Mouse (Mus musculus) right cerebral cortex, postnatal 25 days (tissue): Measurements from ENCODE around the gene Gucy1b2.

Experiments used
- DNase-seq: peaks from one replicate; pipeline ENCODE4 v3.0.0; 2022

Gucy1b2 gene

DNA sequence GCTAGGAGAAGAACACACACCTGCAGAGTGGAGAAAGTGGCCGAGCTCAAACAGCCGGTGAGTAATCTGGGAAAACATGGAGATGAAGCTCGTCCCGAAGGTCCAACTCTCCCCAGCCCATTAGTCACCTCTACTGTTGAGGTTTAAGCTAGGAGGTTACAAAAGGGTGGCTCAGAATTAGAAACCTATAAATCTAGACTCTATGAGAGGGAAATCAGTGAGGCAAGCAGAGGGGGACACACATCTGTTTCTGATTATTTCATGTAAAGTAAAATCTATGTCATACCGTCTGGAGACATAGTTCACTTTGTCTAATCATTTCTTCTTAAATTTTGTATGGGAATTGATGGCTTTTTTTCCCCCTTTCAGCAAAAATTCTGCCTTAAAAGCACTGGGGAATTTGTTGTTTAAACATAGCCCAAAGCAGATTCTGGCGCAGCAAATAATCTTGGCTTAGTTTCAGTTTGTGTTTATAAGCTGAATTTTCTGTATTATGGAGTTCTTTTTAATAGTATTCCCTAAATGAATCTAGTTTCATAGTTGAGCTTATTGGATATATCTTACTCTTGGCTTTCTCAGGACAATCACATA lies 12.2 kb downstream of the Gucy1b2 start:
- no peak for DNase-seq

DNA sequence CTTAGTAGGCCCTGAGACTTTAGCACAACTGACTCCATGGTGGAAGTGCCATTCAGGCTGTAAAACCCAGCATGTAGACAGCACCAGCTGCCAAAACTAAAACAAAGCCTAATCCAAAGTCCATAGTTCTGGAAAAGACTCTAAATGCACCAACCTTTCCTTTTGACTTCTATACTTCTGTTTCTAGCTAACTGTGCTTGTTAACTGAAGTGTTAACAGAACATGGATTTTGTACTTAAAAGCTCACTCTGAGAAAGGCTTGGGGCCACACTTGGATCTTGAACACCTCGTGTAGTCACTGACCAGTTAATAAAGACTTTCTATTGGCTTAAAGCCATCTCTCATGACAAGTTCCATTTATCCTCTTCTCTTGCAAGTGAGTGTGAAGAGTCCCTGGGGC lies 13.1 kb downstream of the Gucy1b2 start:
- DNase-seq = no peak

DNA sequence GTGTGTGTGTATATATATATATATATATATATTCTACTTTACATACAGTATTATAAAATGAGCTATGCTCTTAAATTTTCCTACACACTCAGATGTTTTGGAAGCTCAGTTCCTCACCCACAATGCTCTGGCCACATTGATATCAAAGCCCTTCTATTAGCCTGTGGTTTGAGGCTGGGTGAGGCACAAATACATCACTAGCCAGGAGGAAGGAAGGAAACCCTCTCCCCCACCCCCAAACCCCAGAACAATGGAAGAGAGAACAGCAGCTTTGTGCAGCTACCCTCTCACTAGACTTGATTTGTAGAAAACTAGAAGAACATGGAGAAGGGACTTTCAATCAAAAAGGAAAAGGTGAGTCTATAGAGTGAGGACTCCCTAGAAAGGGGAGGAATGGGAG lies 16.1 kb downstream of the Gucy1b2 start:
- no peak for DNase-seq

DNA sequence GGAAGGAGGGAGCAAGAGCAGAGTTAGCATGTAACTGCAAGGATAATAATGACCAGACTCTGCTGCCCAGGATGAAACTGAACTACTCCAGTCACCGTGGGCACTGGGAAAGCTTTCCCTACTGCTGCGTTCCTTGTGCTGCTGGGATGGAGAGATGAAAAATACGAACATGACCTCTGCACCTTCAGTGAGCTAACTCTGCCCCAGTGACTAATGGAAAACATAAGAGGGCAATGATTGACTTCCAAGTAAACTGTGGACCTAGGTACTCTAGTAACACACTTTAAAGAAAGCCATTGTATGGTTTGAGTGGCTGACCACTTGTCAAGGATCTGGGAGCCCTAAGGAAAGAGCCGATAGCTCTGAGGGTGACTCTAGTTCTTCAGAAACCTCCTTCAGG lies 17.9 kb downstream of the Gucy1b2 start:
- DNase-seq = no peak

DNA sequence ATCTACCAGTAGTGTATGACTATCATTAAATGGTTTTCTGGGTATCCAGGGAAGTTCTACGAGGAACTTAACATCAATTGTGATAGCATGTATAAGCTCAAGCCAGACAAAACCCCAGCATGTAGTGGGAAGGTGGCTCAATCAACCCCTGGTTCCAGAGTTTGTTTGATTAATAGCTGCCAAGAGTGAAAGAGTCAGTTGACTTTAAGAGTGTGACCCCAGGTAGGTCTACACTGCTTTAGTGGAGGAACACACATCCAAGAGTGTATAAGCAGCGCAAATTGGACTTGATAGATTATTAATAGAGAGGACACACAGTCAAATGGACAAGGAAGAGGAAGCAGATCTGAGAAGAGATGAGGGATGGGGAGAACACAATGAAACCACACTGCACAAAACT lies 18.3 kb downstream of the Gucy1b2 start:
- DNase-seq = no peak

DNA sequence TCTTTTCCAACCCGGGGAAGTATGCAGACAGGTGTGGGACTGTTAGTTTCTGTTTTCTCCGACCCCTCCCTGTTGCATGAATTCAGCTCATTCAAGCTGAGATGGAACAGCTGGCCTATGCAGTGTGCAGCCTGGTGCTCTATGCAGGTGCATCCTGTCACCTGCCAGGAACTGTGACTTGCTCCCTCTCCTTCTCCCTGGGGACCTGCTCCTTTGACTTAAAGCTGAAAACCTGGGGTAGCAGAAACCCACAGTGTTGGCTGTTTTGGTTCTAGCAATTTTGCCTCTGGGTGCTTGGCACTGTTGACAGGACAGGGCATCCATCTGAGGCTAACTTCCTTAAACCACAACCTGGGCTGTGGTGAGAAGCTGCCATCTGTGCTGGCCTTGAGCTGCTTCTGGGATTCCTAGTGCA lies 30.8 kb downstream of the Gucy1b2 start:
- no peak for DNase-seq

DNA sequence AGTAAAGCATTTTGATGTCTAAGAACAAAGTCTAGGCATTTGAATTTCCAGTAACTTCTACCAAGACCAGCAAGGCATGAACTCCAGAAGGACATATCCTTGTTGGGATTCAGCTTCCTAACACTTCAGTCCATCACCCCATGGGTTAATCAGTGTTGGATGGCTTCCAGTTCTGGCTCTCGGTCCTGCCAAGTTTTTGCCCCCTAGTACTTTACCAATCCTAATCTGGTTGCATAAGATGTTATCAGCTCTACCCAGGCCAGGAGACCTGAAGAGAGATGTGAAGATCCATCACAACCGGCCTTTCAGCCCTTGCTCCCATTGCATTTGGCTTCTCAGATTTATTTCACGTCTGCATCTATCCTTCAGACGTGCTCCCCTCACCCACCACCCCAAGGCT lies 33.8 kb downstream of the Gucy1b2 start:
- no peak for DNase-seq

DNA sequence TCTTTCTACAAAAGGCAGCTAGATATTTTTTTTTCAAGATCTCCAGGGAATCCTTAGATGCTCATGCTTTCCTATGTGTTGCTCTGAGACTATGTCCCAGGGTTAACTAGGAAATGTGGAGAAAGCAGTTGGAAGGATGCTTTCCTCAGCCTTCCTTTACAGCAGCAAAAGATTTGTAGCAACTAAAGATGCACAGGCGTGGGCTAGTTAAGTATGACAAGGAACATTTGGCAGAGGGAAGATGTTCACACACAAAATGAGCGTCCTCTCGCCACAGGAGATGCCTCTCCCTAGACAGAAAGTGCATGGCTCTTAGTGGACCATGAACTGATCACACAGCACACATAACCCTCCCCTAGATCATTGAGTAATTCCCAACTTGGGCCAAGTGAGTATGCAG lies 38.6 kb downstream of the Gucy1b2 start:
- DNase-seq = no peak

DNA sequence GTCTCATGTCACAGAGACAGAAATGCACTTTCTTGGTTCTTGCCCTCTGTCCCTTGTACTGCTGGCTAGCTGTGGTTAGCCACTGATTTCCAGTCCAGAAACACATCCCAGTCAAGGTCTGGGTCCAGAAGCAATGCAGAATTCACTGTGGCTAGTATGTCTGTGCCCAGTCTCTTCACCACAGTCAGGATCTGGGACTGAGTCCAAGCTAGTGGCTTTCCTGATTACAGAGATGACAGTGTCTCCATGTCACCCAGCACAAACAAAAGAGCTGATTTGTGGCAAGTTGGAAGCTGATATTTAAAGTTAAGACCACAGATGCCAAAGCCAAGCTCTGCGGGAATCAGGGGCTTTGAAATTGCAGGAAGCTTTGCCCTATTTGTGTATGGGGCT lies 39.4 kb downstream of the Gucy1b2 start:
- no peak for DNase-seq

DNA sequence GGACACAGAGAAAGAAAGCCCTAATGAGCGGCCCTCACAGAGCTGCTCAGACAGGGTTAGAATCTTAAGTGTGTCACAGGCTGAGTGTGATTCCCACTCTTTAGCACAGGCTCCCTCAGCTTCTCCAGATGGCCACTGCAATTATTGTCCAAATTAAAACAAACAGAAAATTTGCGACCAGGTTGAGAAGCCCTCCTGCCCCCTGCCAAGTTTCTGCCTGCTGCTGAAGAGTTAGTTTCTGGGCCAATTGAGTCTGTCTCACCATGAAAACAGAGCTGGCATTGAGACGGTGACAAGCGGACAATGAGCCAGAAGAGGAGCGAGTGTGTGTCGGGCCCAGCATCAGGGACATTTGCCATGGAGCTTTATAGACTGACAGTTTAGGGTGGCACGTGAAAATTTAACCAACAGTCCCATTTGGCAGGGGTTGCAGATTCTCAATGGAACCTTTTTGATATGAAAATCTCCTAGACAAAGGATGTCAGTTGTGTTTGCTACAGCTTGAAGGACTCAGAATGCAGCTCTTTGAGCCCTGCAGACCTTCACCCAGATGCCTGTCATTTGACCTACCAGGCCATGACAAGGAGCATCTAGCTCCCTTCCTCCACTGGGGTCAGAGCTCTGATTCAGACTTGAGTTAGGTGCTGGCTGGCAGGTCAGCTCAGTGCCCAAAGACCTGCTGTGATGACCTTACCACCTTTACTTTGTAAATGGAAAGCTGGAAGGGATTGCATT lies 39.9 kb downstream of the Gucy1b2 start:
- no peak for DNase-seq

DNA sequence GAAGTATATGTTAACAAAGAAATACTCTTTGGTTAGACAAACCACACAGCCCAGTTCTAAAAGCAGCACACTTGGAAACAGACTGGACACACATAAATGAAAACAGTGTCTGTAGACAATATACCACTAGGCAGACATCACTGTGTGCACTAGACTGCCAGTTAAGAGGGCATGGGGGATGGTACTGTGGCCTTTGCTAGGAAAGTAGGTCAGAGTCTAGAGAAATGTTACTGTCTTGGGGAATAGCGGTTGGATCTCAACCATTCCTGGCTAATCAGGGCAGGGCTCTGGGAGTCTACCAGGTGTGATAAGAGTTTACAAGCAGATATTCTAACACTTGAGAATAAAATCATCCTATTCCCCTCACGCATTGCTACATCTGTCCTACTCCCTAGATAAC lies 60.7 kb downstream of the Gucy1b2 start:
- no peak for DNase-seq

DNA sequence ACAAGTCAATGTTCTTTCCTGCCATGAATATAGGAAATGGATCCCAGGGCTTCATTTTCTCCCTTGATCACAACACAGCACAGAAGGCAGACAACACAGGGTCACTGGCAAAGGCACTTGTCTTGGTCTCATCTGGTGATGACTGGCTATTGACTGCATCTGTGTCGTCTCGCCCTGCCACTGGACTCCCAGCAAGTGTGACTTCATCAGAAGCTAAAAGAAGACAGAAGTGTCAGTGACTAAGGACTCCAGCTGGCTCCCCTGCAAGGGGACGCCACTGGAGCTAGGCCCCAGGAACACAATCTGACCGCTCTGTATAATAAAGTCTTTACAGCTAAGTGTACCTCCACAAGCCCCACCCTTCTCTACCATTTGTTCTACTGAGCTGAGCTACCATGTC lies 63.3 kb downstream of the Gucy1b2 start:
- no peak for DNase-seq

DNA sequence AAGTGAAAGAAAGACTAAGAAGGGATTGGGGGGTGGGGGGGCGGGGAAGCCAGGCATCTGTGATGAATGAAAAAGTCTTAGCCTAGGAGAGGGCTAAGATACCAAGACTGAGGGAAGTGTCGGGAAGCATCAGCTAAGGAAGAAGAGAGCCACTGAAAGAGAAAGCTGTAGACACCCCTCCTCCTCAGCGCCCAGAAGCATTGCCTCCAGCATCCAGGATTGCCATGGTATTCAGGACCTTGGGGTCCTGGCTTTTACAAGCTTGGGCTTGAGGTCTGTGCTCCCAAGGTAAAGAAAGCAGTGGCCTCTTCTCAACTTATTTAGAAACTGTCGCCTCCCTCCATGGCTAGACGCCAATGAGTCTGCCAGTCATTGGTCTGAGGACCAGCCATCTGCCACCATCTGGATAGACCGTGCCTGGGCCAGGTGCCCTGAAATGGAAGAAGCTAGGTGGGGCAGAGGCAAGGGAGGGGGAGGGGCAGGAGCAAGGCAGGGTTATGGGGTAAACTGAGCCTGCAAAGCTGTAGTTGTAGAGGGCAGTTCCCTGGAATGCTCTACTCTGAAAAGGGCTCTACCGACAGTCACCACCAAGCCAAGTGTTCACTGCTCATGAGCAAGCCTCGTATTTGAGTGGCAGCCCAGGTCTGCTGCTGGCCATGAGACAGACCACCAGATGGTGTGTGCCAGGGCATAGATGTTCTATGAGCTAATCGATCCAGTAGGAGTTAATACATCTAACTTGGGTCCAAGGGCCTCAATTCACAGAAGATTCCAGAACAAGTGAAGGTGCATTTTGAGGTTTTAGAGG lies 66.2 kb downstream of the Gucy1b2 start:
- no peak for DNase-seq

DNA sequence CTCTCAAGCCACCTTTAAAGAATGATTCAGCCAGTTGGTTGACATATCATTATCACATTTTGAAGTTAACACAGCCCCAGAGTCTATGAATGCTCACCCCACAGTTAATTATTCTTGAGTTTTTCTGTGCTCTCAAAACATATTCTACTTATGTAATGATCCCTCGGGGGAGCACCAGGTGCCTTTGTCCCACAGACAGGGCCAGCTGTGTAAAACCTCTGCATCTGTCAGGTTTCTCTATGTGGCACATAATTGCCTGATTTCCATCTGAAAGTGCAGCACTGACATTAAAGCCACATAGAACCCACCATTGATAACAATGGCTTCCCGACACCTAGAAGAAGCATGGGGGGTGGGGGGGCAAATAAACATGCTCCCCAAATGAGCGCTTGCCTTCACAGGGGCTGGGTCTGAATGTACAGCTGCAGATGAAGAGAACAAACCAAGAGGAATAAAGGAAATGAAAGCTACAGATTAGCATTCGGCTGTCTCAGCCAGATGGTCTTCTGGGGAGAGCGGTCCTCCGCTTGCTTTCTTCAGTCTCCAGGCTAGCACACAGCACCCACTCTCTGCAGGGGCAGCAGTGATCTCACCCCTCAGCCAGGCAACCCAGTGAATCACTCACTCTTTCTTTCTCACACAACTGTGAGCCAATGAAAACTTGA lies 66.9 kb downstream of the Gucy1b2 start:
- DNase-seq = peak; percentile 64

DNA sequence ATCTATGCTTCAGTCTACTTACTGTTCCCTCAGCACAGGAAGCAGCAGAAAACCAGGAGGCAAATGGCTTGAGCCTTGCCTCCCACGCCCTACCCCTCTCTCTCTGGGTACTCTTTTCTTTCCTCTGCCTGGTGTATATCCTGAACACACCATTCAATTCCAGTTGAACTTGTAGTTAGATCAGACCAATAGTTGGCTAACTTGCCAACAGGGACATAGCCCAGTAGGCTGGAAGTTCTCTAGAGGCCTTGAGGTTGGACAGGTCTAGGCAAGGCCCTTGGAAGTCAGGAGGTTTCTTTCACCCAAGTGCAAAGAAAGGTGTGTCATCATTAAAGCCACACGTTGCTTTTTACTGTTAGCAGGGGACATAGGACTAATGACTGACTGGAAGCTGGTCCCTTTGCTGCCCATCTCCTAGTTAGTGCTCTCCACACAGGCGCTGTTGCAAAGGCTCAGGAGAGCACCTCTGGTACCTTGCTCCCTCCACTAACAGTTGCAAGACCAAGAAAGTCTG lies 72.2 kb downstream of the Gucy1b2 start:
- DNase-seq = no peak

DNA sequence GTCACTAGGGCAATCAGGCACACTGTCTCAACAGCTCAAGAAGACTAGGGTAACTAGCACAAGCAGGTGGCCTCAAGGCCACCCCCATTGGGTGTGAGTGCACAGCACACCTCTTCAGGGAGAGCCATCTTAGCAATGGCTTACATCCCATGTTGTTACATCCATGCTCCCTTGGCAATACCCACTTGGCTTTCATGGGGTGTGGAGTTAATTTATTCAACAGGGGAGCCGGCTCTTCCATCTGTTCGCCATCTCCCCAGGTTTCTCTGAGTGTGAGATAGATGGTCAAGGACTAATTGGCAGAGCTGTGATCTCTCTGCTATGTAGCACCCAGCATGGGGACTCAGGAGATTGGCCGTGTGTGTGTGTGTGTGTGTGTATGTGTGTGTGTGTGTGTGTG lies 73.0 kb downstream of the Gucy1b2 start:
- no peak for DNase-seq

DNA sequence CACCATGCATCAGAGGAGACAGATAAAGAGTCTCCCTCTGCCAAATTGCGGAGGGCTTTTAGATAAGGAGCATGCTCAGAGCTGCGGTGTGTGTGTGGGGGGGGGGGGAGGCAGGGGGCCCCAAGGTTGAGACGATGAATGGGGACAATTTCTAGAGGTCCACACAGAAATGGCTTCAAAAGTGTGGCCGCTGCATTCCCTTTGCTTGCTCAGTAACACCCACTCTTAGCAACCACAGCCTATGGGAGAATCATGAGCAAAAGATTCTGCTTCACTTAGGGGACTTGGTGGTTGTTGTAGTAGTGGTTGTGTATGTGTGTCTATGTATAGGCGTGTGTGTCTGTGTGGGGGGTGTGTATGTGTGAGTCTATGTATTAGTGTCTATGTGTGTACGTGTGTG lies 75.5 kb downstream of the Gucy1b2 start:
- DNase-seq = no peak

DNA sequence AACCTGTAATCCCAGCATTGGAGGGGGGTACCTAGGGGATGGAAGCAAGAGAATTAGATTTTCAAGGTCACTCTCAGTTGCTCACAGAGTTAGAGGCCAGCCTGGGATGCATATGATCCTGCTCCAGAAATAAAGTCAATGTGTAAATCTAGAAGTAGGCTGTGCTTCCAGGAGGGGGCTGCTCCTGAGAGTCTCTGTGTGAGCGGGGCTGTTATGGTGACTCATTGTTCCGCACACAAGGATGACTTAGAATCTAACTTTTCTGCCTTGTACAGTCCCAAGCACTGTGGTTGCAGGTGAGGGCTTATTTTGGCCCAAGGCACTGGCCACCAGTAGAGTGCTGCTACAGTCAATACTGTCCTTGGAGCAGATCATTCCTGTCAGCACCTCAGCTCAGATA lies 76.7 kb downstream of the Gucy1b2 start:
- DNase-seq = no peak

DNA sequence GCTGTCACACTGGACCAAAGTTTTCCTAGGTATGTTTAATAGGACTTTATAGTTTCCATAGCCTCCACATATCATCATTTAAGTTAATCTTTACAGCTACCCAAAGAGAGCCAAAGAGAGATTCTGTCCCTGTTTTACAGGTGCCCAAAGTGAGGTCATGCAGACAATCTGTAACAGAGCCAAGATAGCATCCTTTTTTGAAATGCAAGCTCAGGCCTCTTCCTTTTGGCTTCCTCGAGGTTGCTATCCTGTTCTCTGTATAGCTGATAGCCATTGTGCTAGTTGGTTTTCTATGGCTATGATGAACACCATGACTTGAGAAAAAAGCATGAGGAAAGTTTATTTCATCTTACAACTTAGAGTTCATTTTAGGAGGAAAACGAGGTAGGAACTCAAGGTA lies 80.0 kb downstream of the Gucy1b2 start:
- DNase-seq = no peak

DNA sequence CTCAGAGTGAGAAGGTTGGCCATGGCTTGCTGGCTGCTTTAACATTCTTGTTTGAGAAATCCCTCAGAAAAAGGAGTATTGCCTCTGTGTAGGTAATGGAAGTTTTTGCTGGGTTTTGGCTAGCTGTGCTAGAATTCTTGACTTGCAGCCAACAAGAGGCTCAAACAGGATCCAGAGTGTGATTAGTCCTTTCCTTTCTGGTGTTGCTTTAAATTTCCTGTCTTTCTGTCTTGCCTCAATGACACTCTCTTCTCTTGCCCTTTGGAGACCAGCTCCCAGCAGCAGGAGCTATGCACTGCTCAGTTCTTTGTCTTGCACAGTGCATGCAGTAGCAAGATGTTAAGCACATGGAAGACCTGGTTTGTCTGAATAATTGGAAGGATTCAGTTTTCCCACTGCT lies 80.4 kb downstream of the Gucy1b2 start:
- no peak for DNase-seq

DNA sequence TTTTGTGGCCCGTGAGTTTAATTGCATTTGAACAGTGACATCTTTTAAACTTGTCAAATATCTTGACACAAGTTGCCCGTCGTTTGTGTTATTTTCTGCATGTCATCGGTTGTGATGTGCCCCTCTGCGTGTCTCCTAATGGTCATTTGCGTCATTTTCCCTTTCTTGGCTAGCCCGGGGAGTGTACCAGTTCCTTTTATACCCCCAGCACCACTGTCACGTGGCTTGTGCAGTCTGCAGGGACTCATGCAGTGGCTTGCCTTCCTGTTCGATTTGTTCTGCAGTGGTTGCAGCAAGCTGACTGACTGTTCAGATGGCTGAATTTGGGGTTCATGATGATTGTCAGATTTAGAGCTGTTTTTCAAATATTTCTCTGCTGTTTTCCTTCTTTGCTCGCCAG lies 82.1 kb downstream of the Gucy1b2 start:
- DNase-seq = no peak

DNA sequence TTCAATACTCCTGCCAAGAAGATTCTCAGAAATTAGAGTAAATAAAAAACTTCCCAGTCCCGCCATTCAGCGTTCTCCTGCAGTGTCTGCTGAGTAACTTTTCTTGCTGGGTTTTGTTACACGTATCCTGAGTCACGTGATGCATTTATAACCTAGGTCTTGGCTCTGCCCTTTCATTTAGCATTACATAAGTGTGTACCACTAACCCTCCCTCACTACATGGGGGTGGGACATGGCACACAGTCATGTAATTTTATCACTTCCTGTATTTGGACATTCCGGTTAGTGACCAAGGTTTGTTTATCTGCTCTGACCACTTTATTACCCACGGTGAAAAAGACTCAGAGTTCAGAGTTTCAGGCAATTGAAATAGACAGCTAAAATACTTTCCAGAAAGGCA lies 85.3 kb downstream of the Gucy1b2 start:
- DNase-seq = no peak

DNA sequence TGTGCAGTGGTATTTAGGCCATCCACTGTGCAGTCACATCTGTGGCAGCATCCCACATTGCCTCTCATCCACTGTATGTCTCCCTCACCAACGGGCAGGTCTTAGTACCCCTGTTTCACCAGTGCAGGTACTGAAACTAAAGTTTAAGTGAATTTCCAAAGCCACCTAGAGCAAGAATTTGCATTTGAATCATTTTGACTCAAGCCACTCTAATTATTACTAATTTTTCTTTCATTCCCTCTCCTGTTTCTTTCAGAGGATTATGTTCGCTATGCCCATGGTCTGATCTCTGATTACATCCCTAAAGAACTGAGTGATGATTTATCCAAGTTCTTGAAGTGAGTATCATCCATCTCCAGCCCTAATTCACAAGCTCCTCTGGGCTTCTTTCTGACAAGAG lies 92.3 kb downstream of the Gucy1b2 start:
- no peak for DNase-seq
